Mouse (Mus musculus): ENCODE measurements around the gene Ltf.

DNA sequence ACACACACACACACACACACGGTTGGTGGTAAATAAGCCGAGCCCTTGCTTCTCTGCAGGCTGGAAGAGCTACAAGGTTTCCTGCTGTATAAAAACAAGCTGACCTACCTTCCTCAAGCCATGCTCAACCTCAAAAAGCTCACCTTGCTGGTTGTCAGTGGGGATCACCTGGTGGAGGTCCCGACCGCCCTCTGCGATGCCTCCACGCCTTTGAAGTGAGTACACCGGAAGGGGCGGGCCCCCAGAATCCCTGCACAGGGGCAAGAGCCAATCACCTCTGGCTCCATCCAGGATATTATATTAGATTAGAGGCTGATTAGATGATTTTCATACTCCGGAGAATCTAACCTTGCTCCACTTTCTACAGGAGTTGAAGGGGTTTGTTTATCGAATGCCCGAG is 39.7 kb upstream of the Ltf start:
- TF ChIP-seq POLR2A (IDR thresholded peaks at IDR 0.05; ENCODE audit: control insufficient read depth, extremely low read depth, insufficient read depth, low read length, poor library complexity) (no peak), CTCF (IDR thresholded peaks at IDR 0.05; ENCODE audit: borderline replicate concordance, control insufficient read depth, extremely low read depth, insufficient read depth, low read length, poor library complexity) (no peak)

All from thymus, adult 2 months (tissue).